Mouse (Mus musculus) brain, adult 10 weeks (tissue): ENCODE measurements around the gene AC170998.1. TPM values are rescaled to one million over a fixed set of nuclear protein-coding genes. Genes with fewer than 3 reads are reported as not detected.

Source experiments
- polyA plus RNA-seq: library from polyadenylated mRNA; stranded (reverse); fragments of 350-450 nt; fragmentation: Illumina TruSeq; extraction: RNeasy Lipid Tissue Mini Kit (QIAGEN cat#74804); gene quantifications from one replicate; pipeline ENCODE4 v1.2.3, GENCODE M21; 2015; ENCODE audit warnings: low read depth, low replicate concordance

Gene AC170998.1
- 1.5 TPM for polyA plus RNA-seq

DNA sequence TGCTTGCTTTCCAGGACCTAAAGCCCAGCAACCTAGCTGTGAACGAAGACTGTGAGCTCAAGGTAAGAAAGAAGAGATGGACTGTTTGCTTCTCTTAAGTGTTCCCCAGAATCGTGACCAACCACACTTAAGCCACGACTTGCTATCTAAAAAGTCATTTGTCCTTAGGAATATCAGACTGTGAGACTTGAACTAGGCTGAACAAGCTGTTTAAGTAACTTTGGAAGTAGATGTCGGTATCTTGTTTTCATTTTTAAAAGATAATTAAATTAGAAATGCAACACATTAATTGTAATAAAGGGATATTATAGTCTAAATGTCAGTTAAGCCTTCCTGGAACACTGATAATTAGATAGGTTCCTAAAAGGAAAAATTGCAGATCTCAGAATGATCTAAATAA, at the start of gene AC170998.1:
Gene AC170998.1, plus strand, starts transcription at position 301 of the 400 bp plus-strand sequence.

DNA sequence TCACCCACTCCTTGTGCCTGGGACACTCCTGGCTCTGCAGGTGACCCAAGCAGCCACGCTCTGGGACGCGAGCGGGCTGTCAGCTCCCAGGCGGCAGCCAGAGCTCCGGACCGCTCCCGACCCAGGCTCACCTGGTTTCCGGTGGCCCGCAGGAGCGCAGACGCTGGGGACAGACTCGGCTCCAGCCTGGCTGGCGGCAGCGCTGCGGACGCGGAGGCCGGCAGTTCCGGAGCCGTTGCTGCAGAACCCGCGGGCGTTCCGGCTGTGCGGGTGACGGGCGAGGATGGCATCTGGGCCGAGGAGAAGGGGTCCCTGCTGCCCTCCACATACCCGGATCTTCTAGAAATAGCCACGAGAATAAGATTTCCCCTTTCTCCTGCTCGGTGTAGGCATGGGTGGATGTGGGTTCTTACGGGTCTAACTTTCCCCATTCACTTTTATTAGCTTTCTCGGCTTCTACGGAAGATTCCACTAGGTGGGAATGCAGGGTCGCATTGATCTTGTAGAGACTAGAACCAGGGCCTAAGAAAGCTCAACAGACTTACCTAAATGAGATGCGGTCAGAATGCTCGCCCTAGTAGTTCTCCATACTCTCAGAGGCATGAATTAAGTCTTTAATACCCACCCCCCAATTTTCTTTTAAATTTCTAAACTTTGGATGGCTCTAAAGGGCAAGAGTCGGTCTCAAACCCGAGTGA, 36.1 kb upstream of the AC170998.1 start, which contains the start of gene Slc26a8:
Gene Slc26a8, minus strand, starts transcription at position 648 of the 698 bp plus-strand sequence.

DNA sequence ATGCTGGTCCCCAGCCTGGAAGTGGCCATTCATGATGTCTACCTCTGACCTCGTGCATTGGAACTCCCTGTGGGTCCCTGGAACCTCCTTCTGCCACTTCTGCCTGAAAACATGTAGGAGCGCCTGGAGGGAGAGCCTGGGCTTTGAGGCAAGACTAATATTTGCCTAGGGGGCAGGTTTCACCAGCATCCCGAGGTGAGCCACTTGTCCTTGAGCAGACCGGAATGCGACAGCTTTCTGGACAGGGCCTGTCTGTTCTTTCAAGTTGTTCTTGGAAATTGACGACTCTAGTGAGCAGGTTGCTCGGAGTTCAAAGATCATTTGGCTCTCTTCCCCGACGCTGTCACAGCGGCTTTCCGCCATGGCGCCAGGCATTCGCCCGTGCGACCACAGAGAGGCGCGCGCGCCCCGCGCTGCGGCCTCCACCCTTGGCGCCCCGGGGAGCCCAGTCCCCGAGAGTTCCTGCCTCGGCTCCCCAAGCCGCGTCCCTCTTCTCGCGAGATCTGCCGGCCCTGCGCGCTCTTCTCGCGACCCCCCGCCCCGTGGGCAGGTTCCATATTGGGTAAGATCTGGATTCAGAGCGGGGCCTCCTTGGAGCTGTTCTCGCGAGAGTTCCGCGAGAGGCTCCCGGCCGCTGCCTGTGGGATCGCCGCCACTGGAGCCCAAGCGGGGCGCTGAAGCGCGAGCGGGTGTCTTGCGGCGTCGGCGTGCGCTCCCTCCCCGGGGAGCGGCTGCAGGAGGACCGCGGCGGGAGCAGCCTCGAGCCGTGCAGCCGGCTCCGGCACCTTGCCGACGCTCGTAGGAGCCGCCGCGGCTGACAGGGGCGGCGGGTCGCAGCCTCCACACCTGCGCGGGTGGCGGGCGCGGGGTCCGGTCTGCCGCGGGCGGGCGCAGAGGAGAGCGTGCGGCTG, 34.9 kb upstream of the AC170998.1 start, which contains the start of gene Mapk14:
Gene Mapk14, plus strand, starts transcription at position 554 of the 911 bp plus-strand sequence.

DNA sequence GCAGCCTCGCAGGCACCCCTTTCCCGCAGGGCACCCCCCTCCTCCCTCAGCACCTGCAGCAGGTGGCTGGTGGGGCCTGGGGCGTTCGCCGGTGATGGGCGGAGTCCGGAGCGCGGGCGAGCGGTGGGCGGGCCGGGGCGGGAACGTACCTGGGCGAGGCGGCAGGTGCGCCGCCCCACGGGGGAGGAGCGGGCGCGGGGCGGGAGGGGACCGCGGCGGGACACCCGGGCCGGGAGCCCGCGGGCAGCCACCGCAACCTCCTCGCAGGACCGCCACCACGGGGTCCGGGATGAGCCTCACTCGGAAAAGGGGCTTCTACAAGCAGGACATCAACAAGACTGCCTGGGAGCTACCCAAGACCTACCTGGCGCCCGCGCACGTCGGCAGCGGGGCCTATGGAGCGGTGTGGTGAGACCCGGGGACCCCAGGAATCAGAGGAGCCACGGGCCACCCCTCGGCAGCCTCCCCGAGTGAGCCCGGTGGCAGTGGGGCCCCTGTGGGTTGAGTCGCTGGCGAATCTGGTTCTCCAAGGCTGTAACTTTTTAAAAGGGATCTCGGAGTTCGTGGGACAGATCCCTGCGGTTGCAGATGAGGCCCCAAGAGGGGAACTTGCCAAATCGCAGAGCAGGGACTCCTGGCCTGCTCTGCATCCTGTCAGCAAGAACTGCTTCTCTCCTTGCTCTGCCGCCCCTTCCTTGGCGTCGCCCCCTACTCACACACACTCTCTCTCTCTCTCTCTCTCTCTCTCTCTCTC, 43.4 kb downstream of the AC170998.1 start, which contains the start of gene Mapk13:
Gene Mapk13, plus strand, starts transcription at position 177 of the 754 bp plus-strand sequence.

Other genes starting within 250 kb of the AC170998.1 start
- 18.4 TPM for gene Fkbp5, start 208.6 kb upstream of the AC170998.1 start, polyA plus RNA-seq
- gene Armc12, start 195.3 kb upstream of the AC170998.1 start, polyA plus RNA-seq: not detected
- not detected for gene Clpsl2, start 176.7 kb upstream of the AC170998.1 start, polyA plus RNA-seq
- gene Clps, start 165.3 kb upstream of the AC170998.1 start, polyA plus RNA-seq: not detected
- 5.4 TPM for gene Lhfpl5, start 150.4 kb upstream of the AC170998.1 start, polyA plus RNA-seq
- 63.2 TPM for gene Srpk1, start 103.4 kb upstream of the AC170998.1 start, polyA plus RNA-seq
- gene Slc26a8, start 35.9 kb upstream of the AC170998.1 start, polyA plus RNA-seq: 5.1 TPM
- 74.2 TPM for gene Mapk14, start 34.8 kb upstream of the AC170998.1 start, polyA plus RNA-seq
- 0.76 TPM for gene Mapk13, start 43.2 kb downstream of the AC170998.1 start, polyA plus RNA-seq
- gene Brpf3, start 75.0 kb downstream of the AC170998.1 start, polyA plus RNA-seq: 24.6 TPM
- gene Pnpla1, start 132.3 kb downstream of the AC170998.1 start, polyA plus RNA-seq: 0.25 TPM
- gene 4930539E08Rik, start 189.2 kb downstream of the AC170998.1 start, polyA plus RNA-seq: 4.6 TPM
- not detected for gene Pxt1, start 217.8 kb downstream of the AC170998.1 start, polyA plus RNA-seq
- gene Kctd20, start 225.9 kb downstream of the AC170998.1 start, polyA plus RNA-seq: 48.7 TPM